Mouse (Mus musculus) MEL (cell line): ENCODE data around the gene Atp6v0b.

ENCODE experiments used
- CHD1 ChIP-seq: IDR thresholded peaks from 2 replicates; pipeline ENCODE4 v1.6.1; 2012; ENCODE audit warnings: low read depth, mild to moderate bottlenecking, inconsistent platforms, low read length, improper control_type of control experiment
- CTCF ChIP-seq, 3 experiments: IDR thresholded peaks in 2 of 3; conservative IDR thresholded peaks in 1 of 3; 2 replicates each; pipeline ENCODE4 v1.5.1; 2011 to 2012; ENCODE audit warnings: low read length in 3 of 3, low read depth in 2 of 3, mild to moderate bottlenecking in 2 of 3, improper control_type of control experiment in 1 of 3, inconsistent platforms in 1 of 3, mixed read lengths in 1 of 3, moderate library complexity in 1 of 3; ENCODE audit not compliant: control insufficient read depth in 1 of 3, insufficient read depth in 1 of 3, poor library complexity in 1 of 3, severe bottlenecking in 1 of 3
- EP300 ChIP-seq, 2 experiments: IDR thresholded peaks; 2 replicates each; pipeline ENCODE4 v1.6.1; 2011; ENCODE audit warnings: improper control_type of control experiment in 2 of 2, low read length in 2 of 2, low read depth in 1 of 2, mild to moderate bottlenecking in 1 of 2
- ETS1 ChIP-seq: IDR thresholded peaks from 2 replicates; pipeline ENCODE4 v1.6.1; 2012; ENCODE audit warnings: low read depth, mild to moderate bottlenecking, inconsistent platforms, low read length, improper control_type of control experiment, moderate library complexity
- GATA1 ChIP-seq: IDR thresholded peaks from 2 replicates; pipeline ENCODE4 v1.6.1; 2011; ENCODE audit warnings: low read depth, low read length, improper control_type of control experiment
- MAFK ChIP-seq: IDR thresholded peaks from 2 replicates; pipeline ENCODE4 v1.6.1; 2011; ENCODE audit warnings: low read depth, mild to moderate bottlenecking, low read length, improper control_type of control experiment, borderline replicate concordance
- MAX ChIP-seq: IDR thresholded peaks from 2 replicates; pipeline ENCODE4 v1.6.1; 2011; ENCODE audit warnings: low read length, improper control_type of control experiment
- MAZ ChIP-seq: IDR thresholded peaks from 2 replicates; pipeline ENCODE4 v1.6.1; 2012; ENCODE audit warnings: low read depth, mild to moderate bottlenecking, inconsistent platforms, low read length, improper control_type of control experiment
- MEF2A ChIP-seq: IDR thresholded peaks from 2 replicates; pipeline ENCODE4 v1.6.1; 2014; ENCODE audit warnings: low read depth, mild to moderate bottlenecking, inconsistent platforms, low read length, improper control_type of control experiment; ENCODE audit not compliant: poor library complexity, insufficient replicate concordance, severe bottlenecking; ENCODE audit errors: extremely low read depth
- MYC ChIP-seq: IDR thresholded peaks from 2 replicates; pipeline ENCODE4 v1.6.1; 2011; ENCODE audit warnings: low read depth, mild to moderate bottlenecking, low read length, improper control_type of control experiment, moderate library complexity
- POLR2AphosphoS2 ChIP-seq: IDR thresholded peaks from 2 replicates; pipeline ENCODE4 v1.6.1; 2011; ENCODE audit warnings: low read length, improper control_type of control experiment
- RAD21 ChIP-seq: IDR thresholded peaks from 2 replicates; pipeline ENCODE4 v1.6.1; 2011; ENCODE audit warnings: mild to moderate bottlenecking, low read depth, low read length, improper control_type of control experiment
- USF1 ChIP-seq: IDR thresholded peaks from 2 replicates; pipeline ENCODE4 v1.6.1; 2014; ENCODE audit warnings: low read depth, mild to moderate bottlenecking, inconsistent platforms, low read length, improper control_type of control experiment, moderate library complexity
- USF2 ChIP-seq, 2 experiments: IDR thresholded peaks; 2 replicates each; pipeline ENCODE4 v1.6.1; 2011 to 2012; ENCODE audit warnings: improper control_type of control experiment in 2 of 2, low read length in 2 of 2, borderline replicate concordance in 1 of 2, inconsistent platforms in 1 of 2, low read depth in 1 of 2, mild to moderate bottlenecking in 1 of 2; ENCODE audit not compliant: insufficient read depth in 1 of 2

DNA sequence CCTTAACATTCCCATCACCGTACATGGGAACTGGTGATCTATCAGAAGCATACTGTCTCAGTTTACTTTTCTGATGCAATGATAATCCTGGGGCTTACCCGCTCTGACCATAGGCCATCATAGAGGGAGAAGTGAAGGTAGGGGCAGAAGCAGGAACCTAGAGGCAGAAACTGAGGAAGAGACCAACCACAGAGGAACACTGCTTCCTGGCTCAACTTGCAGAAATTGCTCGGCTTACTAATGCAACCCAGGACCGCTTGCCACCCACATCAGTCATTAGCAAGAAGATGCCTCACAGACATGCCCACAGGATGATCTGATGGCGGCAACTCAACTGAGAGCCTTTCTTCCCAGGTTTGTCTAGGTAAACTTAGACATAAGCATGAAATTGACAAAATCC, 31.6 kb upstream of the Atp6v0b start:
- TF ChIP-seq CTCF (IDR thresholded peaks at IDR 0.05 in 2 of 3, conservative IDR thresholded peaks at IDR 0.05 in 1 of 3; ENCODE audit: control insufficient read depth in 1 of 3, insufficient read depth in 1 of 3, low read depth in 2 of 3, low read length in 3 of 3, poor library complexity in 1 of 3, severe bottlenecking in 1 of 3) (no peak), MEF2A (no peak), MAFK (no peak), MAX (no peak), MAZ (no peak), ETS1 (no peak), GATA1 (no peak), EP300 (IDR thresholded peaks at IDR 0.05; ENCODE audit: low read depth in 1 of 2, low read length in 2 of 2) (no peak), USF2 (IDR thresholded peaks at IDR 0.05; ENCODE audit: borderline replicate concordance in 1 of 2, insufficient read depth in 1 of 2, low read depth in 1 of 2, low read length in 2 of 2) (no peak), POLR2AphosphoS2 (no peak), USF1 (no peak), CHD1 (no peak), RAD21 (no peak), MYC (no peak)
